Mouse (Mus musculus) hindbrain, postnatal 0 days (tissue): ENCODE data around the gene D11Wsu47e. TPM values are rescaled to one million over a fixed set of nuclear protein-coding genes. Genes with fewer than 3 reads are reported as not detected.
"Not testable (repeated sequence)": the region's sequence is repeated elsewhere in the genome, so short reads cannot be mapped to it uniquely, and the experiment has no call there.

Experiments
- ATAC-seq: fragments of 200-750 bp; cut with Nextera tagmentation; 2 replicates; pipeline ENCODE4 v1.8.0; 2017; ENCODE audit warnings: mild to moderate bottlenecking, moderate TSS enrichment, moderate library complexity
- DNase-seq: peaks from one replicate; pipeline ENCODE4 v3.0.0-alpha.2; 2015; ENCODE audit warnings: low spot score
- H3K27ac ChIP-seq: fragments of 300-500 bp; sonication (generic); 2 replicates; pipeline ENCODE4 v1.5.1; 2014; ENCODE audit warnings: mild to moderate bottlenecking
- H3K27me3 ChIP-seq: fragments of 300-500 bp; sonication (generic); 2 replicates; pipeline ENCODE4 v1.6.1; 2014; ENCODE audit warnings: low read length, mixed read lengths; ENCODE audit not compliant: insufficient read depth
- H3K36me3 ChIP-seq: fragments of 300-500 bp; sonication (generic); 2 replicates; pipeline ENCODE4 v1.6.1; 2014; ENCODE audit warnings: low read length, mixed read lengths; ENCODE audit not compliant: insufficient read depth
- H3K4me1 ChIP-seq: fragments of 300-500 bp; sonication (generic); 2 replicates; pipeline ENCODE4 v1.6.1; 2014; ENCODE audit warnings: antibody characterized with exemption, low read length, mixed read lengths; ENCODE audit not compliant: insufficient read depth
- H3K4me2 ChIP-seq: fragments of 300-500 bp; sonication (generic); 2 replicates; pipeline ENCODE4 v1.6.1; 2014; ENCODE audit warnings: low read depth, mild to moderate bottlenecking, low read length, moderate library complexity, mixed read lengths
- H3K4me3 ChIP-seq: fragments of 300-500 bp; sonication (generic); 2 replicates; pipeline ENCODE4 v1.5.1; 2014; ENCODE audit warnings: low read length
- H3K9ac ChIP-seq: fragments of 300-500 bp; sonication (generic); replicated peaks from 2 replicates; pipeline ENCODE4 v1.6.1; 2014; ENCODE audit warnings: mild to moderate bottlenecking, low read length, moderate library complexity, mixed read lengths
- H3K9me3 ChIP-seq: fragments of 300-500 bp; sonication (generic); 2 replicates; pipeline ENCODE4 v1.6.1; 2016; ENCODE audit warnings: low read length, mixed read lengths
- CTCF ChIP-seq: IDR thresholded peaks from 2 replicates; pipeline ENCODE4 v1.5.1; 2016; ENCODE audit warnings: antibody characterized with exemption, control low read depth, low read depth
- WGBS: fragments of 180-500 bp; shearing (Covaris S2); extraction: QIAGEN DNeasy Blood & Tissue Kit; methylation state at CpG from one replicate; pipeline ENCODE4 v1.1.7; 2014; 5-methylcytosine and 5-hydroxymethylcytosine counted together
- polyA plus RNA-seq: library from polyadenylated mRNA; unstranded; fragments of >200 nt; fragmentation: Nextera tagmentation; extraction: Ambion mirVana; gene quantifications from 2 replicates; pipeline ENCODE4 v1.2.1, GENCODE M21; 2015
- total RNA-seq: library from RNA; depleted of rRNA; stranded (reverse); fragments of >200 nt; gene quantifications from 2 replicates; pipeline ENCODE4 v1.2.3, GENCODE M21; 2014

D11Wsu47e gene
- total and polyA plus RNA-seq, 2 experiments from 2014 or later = 17.7 to 22.5 TPM

DNA sequence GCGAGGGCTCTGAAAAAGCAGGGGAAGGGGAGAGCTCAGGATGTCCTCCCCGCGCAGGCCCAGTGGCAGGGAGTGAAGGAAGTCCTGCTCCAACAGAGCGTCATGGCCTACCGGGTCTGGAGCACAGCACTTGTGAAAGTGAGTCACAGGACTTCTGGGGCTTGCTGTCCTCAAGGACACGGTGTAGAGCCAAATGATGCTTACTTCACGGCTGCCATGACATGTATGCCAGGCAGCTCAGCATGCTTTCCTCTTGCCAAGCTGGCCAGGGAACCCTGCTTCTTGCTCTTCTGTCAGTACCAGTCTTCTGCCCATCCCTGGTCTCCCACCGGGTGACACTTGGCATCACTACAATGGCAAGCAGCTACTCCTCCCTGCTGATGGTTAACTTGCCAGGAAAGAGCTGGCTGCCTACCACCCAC lies 27.7 kb upstream of the D11Wsu47e start:
- no peak overlapping the region for H3K4me2 ChIP-seq
- H3K4me3 ChIP-seq = no peak overlapping the region
- peak overlapping the region; percentile 58; the same call in 1 of the 2 replicates for H3K27ac ChIP-seq
- H3K9ac ChIP-seq = no peak overlapping the region
- peaks cover 80% of the 10 kb centered on the region for H3K36me3 ChIP-seq
- ATAC-seq (peak; percentile 62), DNase-seq (peak; percentile 81)
- H3K9me3 ChIP-seq = no peaks in the 10 kb centered on the region
- H3K4me1 ChIP-seq = peaks cover 7% of the 10 kb centered on the region
- no peak for TF ChIP-seq CTCF
- no peaks in the 10 kb centered on the region for H3K27me3 ChIP-seq
- 47% methylated on average over 8 of the region's 8 CpGs for WGBS

DNA sequence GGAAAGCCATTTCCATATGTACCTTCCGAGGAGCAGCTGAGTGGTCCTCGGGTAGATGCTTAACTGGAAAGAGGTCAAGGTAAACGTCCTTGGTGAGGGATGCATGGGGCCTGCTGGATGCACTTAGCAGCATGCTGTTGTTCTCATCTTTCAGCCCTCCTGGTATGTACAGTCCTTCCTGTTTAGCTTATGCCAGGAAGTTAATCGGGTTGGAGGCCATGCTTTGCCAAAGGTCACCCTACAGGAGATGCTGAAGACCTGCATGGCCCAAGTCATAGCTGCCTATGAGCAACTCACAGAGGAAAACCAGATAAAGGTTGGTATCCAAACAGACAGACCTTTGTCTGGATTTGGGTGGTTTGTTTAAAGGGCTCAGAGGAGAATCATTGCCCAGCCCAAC lies 27.0 kb upstream of the D11Wsu47e start:
- Histone ChIP-seq H3K27me3 (no peaks in the 10 kb centered on the region), H3K4me1 (peaks cover 7% of the 10 kb centered on the region), H3K9ac (no peak overlapping the region), H3K4me2 (no peak overlapping the region), H3K4me3 (no peak overlapping the region), H3K9me3 (no peaks in the 10 kb centered on the region), H3K36me3 (peaks cover 82% of the 10 kb centered on the region), H3K27ac (no peak overlapping the region; the same call in 1 of the 2 replicates)
- ATAC-seq (no peak), DNase-seq (no peak)
- WGBS = 54% methylated on average over 4 of the region's 4 CpGs
- TF ChIP-seq CTCF = no peak

DNA sequence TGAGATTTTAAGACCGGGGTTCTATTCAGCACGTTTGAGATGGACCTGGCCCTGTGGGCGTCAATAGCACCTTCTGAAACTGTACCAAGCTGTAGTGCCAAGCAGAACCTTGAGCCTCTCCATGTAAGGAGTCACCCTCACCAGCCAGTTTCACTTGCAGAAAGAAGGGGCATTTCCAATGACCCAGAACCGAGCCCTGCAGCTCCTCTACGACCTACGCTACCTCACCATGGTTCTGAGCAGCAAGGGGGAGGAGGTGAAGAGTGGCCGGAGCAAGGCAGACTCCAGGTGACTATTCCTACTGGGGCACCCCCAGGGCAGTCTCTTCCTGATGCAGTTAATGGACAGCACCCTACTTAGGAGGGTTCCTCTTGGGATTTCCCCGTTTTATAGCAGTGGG lies 25.9 kb upstream of the D11Wsu47e start:
- no peak for TF ChIP-seq CTCF
- Histone ChIP-seq H3K36me3 (peaks cover 74% of the 10 kb centered on the region), H3K27ac (no peak overlapping the region), H3K9ac (no peak overlapping the region), H3K27me3 (no peaks in the 10 kb centered on the region), H3K9me3 (no peaks in the 10 kb centered on the region), H3K4me2 (no peak overlapping the region), H3K4me1 (peaks cover 7% of the 10 kb centered on the region), H3K4me3 (no peak overlapping the region)
- WGBS = 90% methylated on average over 8 of the region's 8 CpGs
- ATAC-seq (no peak), DNase-seq (no peak)

DNA sequence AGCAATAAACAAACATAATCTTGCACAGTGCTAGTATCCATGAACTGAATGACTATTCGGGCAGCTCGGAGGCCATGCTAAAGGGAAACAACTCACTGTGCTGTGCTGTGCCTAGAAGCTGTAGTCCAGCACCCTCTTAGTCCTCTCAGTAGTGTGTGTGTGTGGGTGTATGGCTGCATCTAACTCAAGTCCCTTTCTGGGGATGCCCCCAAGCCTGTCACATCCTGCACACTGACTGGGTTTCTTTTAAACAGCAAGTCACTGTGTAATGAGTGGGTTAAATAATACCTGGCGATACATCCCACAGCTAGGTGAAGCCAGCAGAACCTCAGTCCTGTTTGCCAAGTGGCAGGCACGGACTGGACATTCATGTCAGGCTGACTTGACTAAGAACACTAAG lies 25.4 kb upstream of the D11Wsu47e start:
- Histone ChIP-seq H3K27me3 (no peaks in the 10 kb centered on the region), H3K9ac (no peak overlapping the region), H3K9me3 (no peaks in the 10 kb centered on the region), H3K4me1 (peaks cover 7% of the 10 kb centered on the region), H3K36me3 (peaks cover 74% of the 10 kb centered on the region), H3K4me3 (no peak overlapping the region), H3K27ac (no peak overlapping the region), H3K4me2 (no peak overlapping the region)
- 88% methylated on average over 4 of the region's 4 CpGs for WGBS
- ATAC-seq (no peak), DNase-seq (no peak)
- no peak for TF ChIP-seq CTCF

DNA sequence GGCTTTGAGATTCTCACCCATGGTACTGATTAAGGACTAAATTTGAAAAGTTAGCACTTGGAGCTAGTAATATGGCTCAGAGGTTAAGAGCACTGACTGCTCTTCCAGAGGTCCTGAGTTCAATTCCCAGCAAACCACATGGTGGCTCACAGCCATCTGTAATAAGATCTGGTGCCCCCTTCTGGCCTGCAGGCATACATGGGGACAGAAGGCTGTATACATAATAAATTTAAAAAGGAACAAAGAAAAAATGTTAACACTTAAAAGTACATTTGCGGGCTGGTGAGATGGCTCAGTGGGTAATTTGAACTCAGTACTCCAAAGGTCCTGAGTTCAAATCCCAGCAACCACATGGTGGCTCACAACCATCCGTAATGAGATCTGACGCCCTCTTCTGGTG lies 24.0 kb upstream of the D11Wsu47e start:
- not testable (repeated sequence) for H3K27ac ChIP-seq, H3K27me3 ChIP-seq, DNase-seq, H3K9me3 ChIP-seq, H3K4me2 ChIP-seq, H3K4me1 ChIP-seq, H3K9ac ChIP-seq, ATAC-seq, H3K4me3 ChIP-seq
- peak; percentile 26; the same call in 1 of the 2 replicates for TF ChIP-seq CTCF
- H3K36me3 ChIP-seq = peaks cover 60% of the 10 kb centered on the region
- WGBS = 100% methylated on average over 3 of the region's 3 CpGs

DNA sequence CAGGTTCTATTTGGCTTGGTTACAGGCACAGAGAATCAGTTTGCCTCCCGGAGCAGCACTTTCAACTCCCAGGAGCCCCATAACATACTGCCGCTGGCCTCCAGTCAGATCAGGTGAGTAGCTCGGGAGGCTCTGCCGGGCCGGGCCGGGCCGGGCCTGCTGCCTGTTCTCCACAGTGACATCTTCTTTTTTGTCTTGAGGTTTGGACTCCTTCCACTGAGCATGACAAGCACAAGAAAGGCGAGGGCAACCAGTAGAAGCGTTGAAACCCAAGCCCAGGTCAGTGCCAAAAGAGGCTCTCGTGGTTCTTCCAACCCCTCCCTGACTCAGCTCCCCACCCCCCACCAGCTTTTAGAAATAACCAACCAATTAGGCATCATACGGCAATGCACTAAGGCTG lies 23.3 kb upstream of the D11Wsu47e start:
- H3K36me3 ChIP-seq = peaks cover 54% of the 10 kb centered on the region
- 74% methylated on average over 11 of the region's 11 CpGs for WGBS
- ATAC-seq = no peak

DNA sequence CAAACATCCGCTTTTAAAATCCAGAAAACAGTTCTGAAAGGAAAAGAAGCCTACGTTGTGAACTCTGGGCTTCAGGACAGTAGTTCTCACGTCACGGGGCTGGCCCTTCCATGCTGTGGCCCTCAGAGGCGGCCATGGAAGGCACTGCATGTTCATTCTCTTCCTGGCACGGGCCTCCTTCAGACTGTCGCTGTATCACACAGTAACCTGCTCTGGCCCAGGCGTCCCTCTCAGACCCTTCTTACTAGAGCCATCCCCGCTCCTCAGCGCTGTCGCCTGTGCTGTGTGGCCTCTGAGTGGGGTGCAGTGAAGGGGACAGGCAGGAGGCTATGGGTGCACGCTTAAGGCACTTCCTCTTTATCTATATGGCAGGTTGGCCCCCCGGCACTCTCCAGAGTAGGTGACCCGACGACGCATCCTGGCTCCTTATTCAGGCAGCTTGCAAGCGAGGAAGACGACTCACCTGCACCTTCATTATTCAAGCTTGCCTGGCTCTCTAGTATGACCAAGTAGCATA lies 22.3 kb upstream of the D11Wsu47e start:
- ATAC-seq (no peak), DNase-seq (no peak)
- Histone ChIP-seq H3K9ac (no peak overlapping the region), H3K4me2 (no peak overlapping the region), H3K4me3 (no peak overlapping the region), H3K27ac (no peak overlapping the region), H3K4me1 (peaks cover 10% of the 10 kb centered on the region), H3K9me3 (no peaks in the 10 kb centered on the region), H3K27me3 (no peaks in the 10 kb centered on the region), H3K36me3 (peaks cover 47% of the 10 kb centered on the region)
- WGBS = 92% methylated on average over 18 of the region's 18 CpGs
- TF ChIP-seq CTCF = no peak

More for the DNA sequence above, 23.3 kb upstream of the D11Wsu47e start:
- peaks cover 7% of the 10 kb centered on the region for H3K4me1 ChIP-seq
- H3K4me3 ChIP-seq = no peak overlapping the region
- no peak overlapping the region for H3K27ac ChIP-seq
- no peaks in the 10 kb centered on the region for H3K27me3 ChIP-seq
- H3K9me3 ChIP-seq = no peaks in the 10 kb centered on the region
- H3K4me2 ChIP-seq = no peak overlapping the region
- H3K9ac ChIP-seq = no peak overlapping the region
- TF ChIP-seq CTCF = no peak
- DNase-seq = no peak
